Mouse (Mus musculus): ENCODE data around the gene Ccdc27. TPM values are rescaled to one million over a fixed set of nuclear protein-coding genes. Genes with fewer than 3 reads are reported as not detected.

Gene Ccdc27
- polyA plus RNA-seq, 1 experiment from 2014 or later = not detected

DNA sequence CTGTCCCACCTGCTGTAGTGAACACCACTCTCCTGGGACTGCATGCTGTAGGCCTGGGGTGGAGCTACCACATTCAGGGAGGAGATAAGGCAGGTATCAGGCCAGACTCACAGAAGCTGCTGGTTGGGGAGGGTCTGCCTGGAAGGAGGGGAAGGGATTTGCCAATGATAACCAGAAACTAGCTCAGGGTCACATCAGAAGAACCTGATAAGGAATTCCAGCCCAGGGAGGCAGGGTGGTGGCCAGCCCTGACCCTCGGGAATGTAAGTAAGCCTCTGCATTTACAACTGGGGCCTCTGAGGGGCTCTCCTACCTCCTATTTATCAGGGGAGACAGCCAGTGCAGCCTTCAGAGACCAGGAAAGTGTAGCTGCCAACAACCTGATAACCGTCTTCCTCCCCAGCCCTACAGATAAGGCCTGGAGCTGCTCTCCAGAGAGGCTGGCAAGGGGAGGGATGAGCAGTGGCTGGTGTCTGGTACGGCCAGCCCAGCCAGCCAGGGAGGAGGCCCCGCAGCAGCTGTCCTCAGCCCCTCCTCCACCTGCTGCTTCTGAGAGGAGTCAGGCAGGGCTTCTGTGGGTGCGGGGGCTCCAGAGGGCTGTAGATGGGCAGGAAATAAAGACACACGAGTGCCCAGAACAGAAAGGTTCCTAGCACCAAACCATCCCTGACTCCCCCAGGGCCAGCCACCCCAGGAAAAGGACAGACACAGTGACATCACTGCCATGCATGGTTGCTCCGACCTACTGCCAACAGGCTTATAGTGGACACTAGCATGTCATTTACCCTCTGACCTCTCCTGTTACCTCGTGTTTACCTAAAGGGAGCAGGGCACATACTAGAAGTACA, 18.5 kb downstream of the Ccdc27 start:
- WGBS = 28% methylated on average over 8 of the region's 8 CpGs
- Histone ChIP-seq H3K9ac (ENCODE audit: low read depth, low read length) (0 out of 2 replicates have a peak overlapping the region, but pooled peaks have one; percentile 1), H3K4me1 (ENCODE audit: control insufficient read depth, insufficient read depth, low read length) (no peaks in the 10 kb centered on the region), H3K27me3 (replicated peaks; ENCODE audit: control insufficient read depth, insufficient read depth, low read length) (peaks cover 4% of the 10 kb centered on the region; the same call in 1 of the 2 replicates), H3K4me3 (ENCODE audit: low read depth, low read length) (no peak overlapping the region), H3K9me3 (ENCODE audit: control insufficient read depth, low read length) (no peaks in the 10 kb centered on the region), H3K36me3 (ENCODE audit: control insufficient read depth, insufficient read depth, low read length) (peaks cover 33% of the 10 kb centered on the region), H3K4me2 (ENCODE audit: low read depth, low read length) (0 out of 2 replicates have a peak overlapping the region, but pooled peaks have one; percentile 68), H3K27ac (replicated peaks; ENCODE audit: low read depth, low read length) (no peak overlapping the region)
- DNase-seq (ENCODE audit: low spot score) (no peak), ATAC-seq (ENCODE audit: low read depth) (no peak)

DNA sequence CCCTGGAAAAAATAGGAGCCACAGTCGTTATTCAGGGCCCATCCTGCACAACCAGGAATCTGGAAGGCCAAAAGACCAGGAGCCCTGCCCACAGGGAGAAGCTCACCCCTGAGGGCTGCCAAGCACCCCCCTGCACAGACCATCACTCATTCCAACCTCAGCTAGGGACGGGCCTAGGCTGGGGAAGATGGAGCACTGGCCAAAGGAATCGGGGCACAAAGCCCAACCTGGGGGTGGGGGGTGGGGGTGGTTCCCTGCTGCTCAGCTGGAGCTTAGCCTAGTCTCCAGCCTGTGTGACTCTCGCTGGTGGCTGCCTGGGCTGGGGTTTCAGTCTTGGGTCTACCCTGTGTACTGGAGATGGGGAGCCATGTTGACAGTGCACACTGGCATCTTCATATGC, 19.6 kb downstream of the Ccdc27 start:
- no peaks in the 10 kb centered on the region for H3K9me3 ChIP-seq (ENCODE audit: control insufficient read depth, low read length)

DNA sequence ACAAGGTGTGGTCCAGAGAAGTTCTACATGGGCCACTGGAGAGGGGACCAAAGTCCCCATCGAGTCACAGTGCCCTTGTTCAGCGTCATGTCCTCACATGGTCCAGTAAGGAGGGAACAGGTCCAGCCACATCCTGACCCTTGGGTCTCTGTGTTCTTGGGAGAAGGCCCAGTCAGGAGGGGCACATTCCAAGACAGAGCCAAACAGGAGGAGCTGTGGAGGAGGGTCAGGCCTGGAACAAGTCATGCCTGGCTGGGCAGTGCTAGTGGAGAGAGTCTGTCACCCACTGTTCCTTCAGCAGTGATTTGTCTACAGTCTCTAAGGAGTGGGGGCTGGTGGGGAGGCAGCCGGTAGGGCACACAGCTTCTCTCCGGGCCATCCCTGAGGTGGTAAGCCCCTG, 20.1 kb downstream of the Ccdc27 start:
- peaks cover 4% of the 10 kb centered on the region; the same call in 1 of the 2 replicates for H3K27me3 ChIP-seq (replicated peaks; ENCODE audit: control insufficient read depth, insufficient read depth, low read length)
- H3K4me2 ChIP-seq (ENCODE audit: low read depth, low read length) = no peak overlapping the region
- peaks cover 47% of the 10 kb centered on the region for H3K36me3 ChIP-seq (ENCODE audit: control insufficient read depth, insufficient read depth, low read length)
- H3K9ac ChIP-seq (ENCODE audit: low read depth, low read length) = no peak overlapping the region
- DNase-seq (ENCODE audit: low spot score) (no peak), ATAC-seq (ENCODE audit: low read depth) (no peak)
- H3K27ac ChIP-seq (replicated peaks; ENCODE audit: low read depth, low read length) = no peak overlapping the region
- no peak overlapping the region for H3K4me3 ChIP-seq (ENCODE audit: low read depth, low read length)
- no peaks in the 10 kb centered on the region for H3K9me3 ChIP-seq (ENCODE audit: control insufficient read depth, low read length)
- H3K4me1 ChIP-seq (ENCODE audit: control insufficient read depth, insufficient read depth, low read length) = no peaks in the 10 kb centered on the region
- WGBS = 82% methylated on average over 4 of the region's 4 CpGs

More for the DNA sequence above, 19.6 kb downstream of the Ccdc27 start:
- peaks cover 4% of the 10 kb centered on the region; the same call in 1 of the 2 replicates for H3K27me3 ChIP-seq (replicated peaks; ENCODE audit: control insufficient read depth, insufficient read depth, low read length)
- no peak overlapping the region for H3K4me2 ChIP-seq (ENCODE audit: low read depth, low read length)
- H3K27ac ChIP-seq (replicated peaks; ENCODE audit: low read depth, low read length) = no peak overlapping the region
- H3K9ac ChIP-seq (ENCODE audit: low read depth, low read length) = no peak overlapping the region
- H3K4me3 ChIP-seq (ENCODE audit: low read depth, low read length) = no peak overlapping the region
- 28% methylated on average over 4 of the region's 4 CpGs for WGBS
- ATAC-seq (ENCODE audit: low read depth) = 0 out of 2 replicates have a peak, but pooled peaks have one; percentile 5
- DNase-seq (ENCODE audit: low spot score) = no peak
- H3K4me1 ChIP-seq (ENCODE audit: control insufficient read depth, insufficient read depth, low read length) = no peaks in the 10 kb centered on the region
- H3K36me3 ChIP-seq (ENCODE audit: control insufficient read depth, insufficient read depth, low read length) = peaks cover 44% of the 10 kb centered on the region

DNA sequence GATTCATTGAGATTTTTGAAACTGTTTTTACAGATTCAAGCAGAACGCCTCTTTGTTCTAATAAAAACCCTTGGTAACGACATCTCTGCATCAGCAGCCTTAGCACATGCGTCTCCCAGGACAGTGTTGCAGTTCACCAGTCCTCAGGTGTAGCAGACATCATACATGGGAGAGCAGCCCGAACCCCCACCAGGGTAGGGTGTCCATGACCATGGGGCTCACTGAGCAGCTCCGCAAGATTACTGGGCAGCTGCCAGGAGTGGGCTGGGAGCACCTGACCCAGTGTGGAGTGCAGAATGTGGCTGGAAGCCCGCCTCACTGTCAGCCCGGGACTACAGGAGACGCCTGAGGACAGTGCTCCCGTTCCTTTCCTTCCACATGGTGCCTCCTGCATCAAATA, 21.0 kb downstream of the Ccdc27 start:
- 87% methylated on average over 9 of the region's 9 CpGs for WGBS

DNA sequence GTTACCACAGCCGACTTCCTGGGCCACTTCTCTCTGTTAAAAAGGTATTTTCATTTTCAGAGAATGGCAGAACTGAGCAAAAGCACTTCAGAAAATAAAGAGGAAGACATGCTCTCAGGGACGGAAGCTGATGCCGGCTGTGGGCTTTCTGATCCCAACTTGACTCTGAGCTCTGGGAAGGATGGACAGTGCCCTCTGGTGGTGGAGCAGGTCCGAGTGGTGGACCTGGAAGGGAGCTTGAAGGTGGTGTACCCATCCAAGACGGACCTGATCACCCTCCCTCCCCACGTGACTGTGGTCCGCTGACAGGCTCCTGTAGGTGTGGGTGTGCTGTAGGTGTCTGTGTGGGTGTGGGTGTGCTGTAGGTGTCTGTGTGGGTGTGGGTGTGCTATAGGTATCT, 22.9 kb downstream of the Ccdc27 start:
- no peak for DNase-seq (ENCODE audit: low spot score)
- peaks cover 67% of the 10 kb centered on the region for H3K36me3 ChIP-seq (ENCODE audit: control insufficient read depth, insufficient read depth, low read length)
- 69% methylated on average over 7 of the region's 7 CpGs for WGBS

More for the DNA sequence above, 21.0 kb downstream of the Ccdc27 start:
- no peak overlapping the region for H3K27ac ChIP-seq (replicated peaks; ENCODE audit: low read depth, low read length)
- H3K4me3 ChIP-seq (ENCODE audit: low read depth, low read length) = no peak overlapping the region
- ATAC-seq (ENCODE audit: low read depth) = no peak
- no peaks in the 10 kb centered on the region for H3K4me1 ChIP-seq (ENCODE audit: control insufficient read depth, insufficient read depth, low read length)
- peaks cover 57% of the 10 kb centered on the region for H3K36me3 ChIP-seq (ENCODE audit: control insufficient read depth, insufficient read depth, low read length)
- peaks cover under 1% of the 10 kb centered on the region; the same call in 1 of the 2 replicates for H3K27me3 ChIP-seq (replicated peaks; ENCODE audit: control insufficient read depth, insufficient read depth, low read length)
- no peak overlapping the region for H3K9ac ChIP-seq (ENCODE audit: low read depth, low read length)
- no peaks in the 10 kb centered on the region for H3K9me3 ChIP-seq (ENCODE audit: control insufficient read depth, low read length)
- no peak for DNase-seq (ENCODE audit: low spot score)
- no peak overlapping the region for H3K4me2 ChIP-seq (ENCODE audit: low read depth, low read length)

DNA sequence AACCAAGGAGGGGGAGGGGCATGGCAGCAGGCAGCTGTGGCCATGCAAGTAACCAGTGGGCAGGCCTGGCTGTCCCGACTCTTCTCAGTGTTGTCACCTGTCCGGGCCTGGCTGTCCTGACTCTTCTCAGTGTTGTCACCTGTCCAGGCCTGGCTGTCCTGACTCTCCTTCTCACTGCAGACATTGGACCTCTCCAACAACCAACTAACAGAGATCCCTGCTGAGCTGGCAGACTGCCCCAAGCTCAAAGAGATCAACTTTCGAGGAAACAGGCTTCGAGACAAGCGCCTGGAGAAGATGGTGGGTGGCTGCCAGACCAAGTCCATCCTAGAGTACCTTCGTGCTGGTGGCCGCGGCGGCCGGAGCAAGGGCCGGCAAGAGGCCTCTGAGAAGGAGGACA, 27.0 kb downstream of the Ccdc27 start:
- Histone ChIP-seq H3K9me3 (ENCODE audit: control insufficient read depth, low read length) (no peaks in the 10 kb centered on the region), H3K4me1 (ENCODE audit: control insufficient read depth, insufficient read depth, low read length) (peaks cover 12% of the 10 kb centered on the region), H3K27ac (replicated peaks; ENCODE audit: low read depth, low read length) (no peak overlapping the region), H3K27me3 (replicated peaks; ENCODE audit: control insufficient read depth, insufficient read depth, low read length) (no peaks in the 10 kb centered on the region), H3K36me3 (ENCODE audit: control insufficient read depth, insufficient read depth, low read length) (peaks cover 56% of the 10 kb centered on the region), H3K4me2 (ENCODE audit: low read depth, low read length) (no peak overlapping the region), H3K4me3 (ENCODE audit: low read depth, low read length) (no peak overlapping the region), H3K9ac (ENCODE audit: low read depth, low read length) (no peak overlapping the region)
- no peak for ATAC-seq (ENCODE audit: low read depth)
- 88% methylated on average over 11 of the region's 11 CpGs for WGBS
- no peak for DNase-seq (ENCODE audit: low spot score)

More for the DNA sequence above, 22.9 kb downstream of the Ccdc27 start:
- H3K27ac ChIP-seq (replicated peaks; ENCODE audit: low read depth, low read length) = no peak overlapping the region
- ATAC-seq (ENCODE audit: low read depth) = no peak
- H3K9me3 ChIP-seq (ENCODE audit: control insufficient read depth, low read length) = no peaks in the 10 kb centered on the region
- no peaks in the 10 kb centered on the region for H3K4me1 ChIP-seq (ENCODE audit: control insufficient read depth, insufficient read depth, low read length)
- no peaks in the 10 kb centered on the region for H3K27me3 ChIP-seq (replicated peaks; ENCODE audit: control insufficient read depth, insufficient read depth, low read length)
- no peak overlapping the region for H3K4me2 ChIP-seq (ENCODE audit: low read depth, low read length)
- no peak overlapping the region for H3K4me3 ChIP-seq (ENCODE audit: low read depth, low read length)
- H3K9ac ChIP-seq (ENCODE audit: low read depth, low read length) = no peak overlapping the region

DNA sequence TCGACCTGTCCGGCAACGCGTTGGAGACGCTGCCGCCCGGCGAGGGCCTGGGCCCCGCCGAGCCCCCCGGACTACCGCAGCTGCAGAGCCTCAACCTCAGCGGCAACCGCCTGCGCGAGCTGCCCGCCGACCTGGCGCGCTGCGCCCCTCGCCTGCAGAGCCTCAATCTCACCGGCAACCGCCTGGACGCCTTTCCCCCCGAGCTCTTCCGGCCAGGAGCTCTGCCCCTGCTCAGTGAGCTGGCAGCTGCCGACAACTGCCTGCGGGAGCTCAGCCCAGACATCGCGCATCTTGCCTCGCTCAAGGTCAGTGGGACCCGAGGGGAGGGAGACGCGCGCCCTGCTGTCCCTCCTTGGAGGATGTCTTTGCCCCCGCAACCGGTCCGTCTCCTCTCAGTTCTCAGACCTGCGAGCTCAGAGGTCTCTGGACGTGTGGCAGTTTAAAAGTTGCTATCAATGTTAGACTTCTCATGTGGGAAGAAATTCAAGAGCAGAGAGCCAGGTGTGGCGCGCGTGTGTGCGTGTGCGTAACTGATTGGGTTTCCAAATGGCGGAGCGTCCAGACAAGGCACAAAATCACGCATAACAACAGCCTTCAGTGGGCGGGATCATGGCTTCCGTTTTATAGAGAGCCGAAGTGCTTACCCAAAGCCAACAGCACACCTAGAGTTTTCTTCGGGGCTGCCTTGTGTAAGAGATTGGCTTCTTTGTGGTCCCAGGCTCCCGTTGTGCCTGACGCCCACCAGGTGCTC, 30.2 kb downstream of the Ccdc27 start:
- Histone ChIP-seq H3K9me3 (ENCODE audit: control insufficient read depth, low read length) (no peaks in the 10 kb centered on the region), H3K27ac (replicated peaks; ENCODE audit: low read depth, low read length) (peak overlapping the region; percentile 52; the same call in 1 of the 2 replicates), H3K9ac (ENCODE audit: low read depth, low read length) (peak overlapping the region; percentile 95), H3K4me3 (ENCODE audit: low read depth, low read length) (peak overlapping the region; percentile 84), H3K27me3 (replicated peaks; ENCODE audit: control insufficient read depth, insufficient read depth, low read length) (no peaks in the 10 kb centered on the region), H3K4me1 (ENCODE audit: control insufficient read depth, insufficient read depth, low read length) (peaks cover 12% of the 10 kb centered on the region), H3K4me2 (ENCODE audit: low read depth, low read length) (peak overlapping the region; percentile 94), H3K36me3 (ENCODE audit: control insufficient read depth, insufficient read depth, low read length) (peaks cover 27% of the 10 kb centered on the region)
- 4% methylated on average over 34 of the region's 55 CpGs for WGBS
- ATAC-seq (ENCODE audit: low read depth) = no peak; the same call in 1 of the 2 replicates
- DNase-seq (ENCODE audit: low spot score) = no peak

DNA sequence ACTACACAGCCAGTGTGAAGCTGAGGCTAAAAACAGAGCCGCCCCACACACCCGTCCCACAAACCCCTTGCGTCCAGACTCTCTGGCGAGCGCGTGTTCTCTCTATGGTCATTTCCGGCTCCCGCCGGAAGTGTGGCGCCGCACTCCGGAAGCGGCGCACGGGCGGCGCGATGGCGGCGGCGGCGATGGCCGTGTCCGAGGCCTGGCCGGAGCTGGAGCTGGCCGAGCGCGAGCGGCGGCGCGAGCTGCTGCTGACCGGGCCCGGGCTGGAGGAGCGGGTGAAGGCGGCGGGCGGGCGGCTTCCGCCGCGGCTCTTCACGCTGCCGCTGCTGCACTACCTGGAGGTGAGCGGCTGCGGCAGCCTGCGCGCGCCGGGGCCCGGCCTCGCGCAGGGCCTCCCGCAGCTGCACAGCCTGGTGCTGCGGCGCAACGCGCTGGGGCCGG, 30.8 kb downstream of the Ccdc27 start, which contains the start of gene Lrrc47:
Gene Lrrc47, plus strand, starts transcription at position 86 of the 444 bp plus-strand sequence.
- DNase-seq (ENCODE audit: low spot score) = peak; percentile 94
- H3K4me2 ChIP-seq (ENCODE audit: low read depth, low read length) = peak within 1 kb of the TSS; percentile 94
- H3K27ac ChIP-seq (replicated peaks; ENCODE audit: low read depth, low read length) = peak within 1 kb of the TSS; percentile 52; the same call in 1 of the 2 replicates
- H3K36me3 ChIP-seq (ENCODE audit: control insufficient read depth, insufficient read depth, low read length) = peaks cover 27% of the 10 kb centered on the region
- no peaks in the 10 kb centered on the region for H3K27me3 ChIP-seq (replicated peaks; ENCODE audit: control insufficient read depth, insufficient read depth, low read length)
- no peaks in the 10 kb centered on the region for H3K9me3 ChIP-seq (ENCODE audit: control insufficient read depth, low read length)
- peak; percentile 96 for ATAC-seq (ENCODE audit: low read depth)
- H3K4me3 ChIP-seq (ENCODE audit: low read depth, low read length) = peak within 1 kb of the TSS; percentile 84
- H3K9ac ChIP-seq (ENCODE audit: low read depth, low read length) = peak within 1 kb of the TSS; percentile 95
- under 1% methylated on average over 16 of the region's 59 CpGs for WGBS
- H3K4me1 ChIP-seq (ENCODE audit: control insufficient read depth, insufficient read depth, low read length) = peaks cover 12% of the 10 kb centered on the region

All from embryonic facial prominence, embryonic 14.5 days (tissue).